Mouse (Mus musculus) kidney, postnatal 0 days (tissue): Measurements from ENCODE around the gene Arf4. TPM values are rescaled to one million over a fixed set of nuclear protein-coding genes. Genes with fewer than 3 reads are reported as not detected.

Source experiments
- ATAC-seq: fragments of 200-750 bp; cut with Nextera tagmentation; replicated peaks from 2 replicates; pipeline ENCODE4 v1.8.0; 2017; ENCODE audit warnings: low read depth, moderate number of reproducible peaks, moderate TSS enrichment, moderate library complexity; ENCODE audit not compliant: low FRiP score
- DNase-seq: peaks from one replicate; pipeline ENCODE4 v3.0.0-alpha.2; 2016; ENCODE audit warnings: low spot score
- H3K27ac ChIP-seq: fragments of 300-500 bp; sonication (generic); 2 replicates; pipeline ENCODE4 v1.5.1; 2014; ENCODE audit warnings: mild to moderate bottlenecking
- H3K27me3 ChIP-seq: fragments of 300-500 bp; sonication (generic); 2 replicates; pipeline ENCODE4 v1.6.1; 2014; ENCODE audit warnings: low read length, mixed read lengths; ENCODE audit not compliant: insufficient read depth
- H3K36me3 ChIP-seq: fragments of 300-500 bp; sonication (generic); 2 replicates; pipeline ENCODE4 v1.6.1; 2014; ENCODE audit warnings: low read length, mixed read lengths; ENCODE audit not compliant: insufficient read depth
- H3K4me1 ChIP-seq: fragments of 300-500 bp; sonication (generic); replicated peaks from 2 replicates; pipeline ENCODE4 v1.6.1; 2014; ENCODE audit warnings: antibody characterized with exemption, low read length, mixed read lengths; ENCODE audit not compliant: insufficient read depth
- H3K4me2 ChIP-seq: fragments of 300-500 bp; sonication (generic); 2 replicates; pipeline ENCODE4 v1.6.1; 2014; ENCODE audit warnings: mild to moderate bottlenecking, low read length, moderate library complexity, mixed read lengths
- H3K4me3 ChIP-seq: fragments of 300-500 bp; sonication (generic); replicated peaks from 2 replicates; pipeline ENCODE4 v1.5.1; 2014; ENCODE audit warnings: low read depth, low read length
- H3K9ac ChIP-seq: fragments of 300-500 bp; sonication (generic); 2 replicates; pipeline ENCODE4 v1.6.1; 2014; ENCODE audit warnings: low read depth, low read length
- H3K9me3 ChIP-seq: fragments of 300-500 bp; sonication (generic); replicated peaks from 2 replicates; pipeline ENCODE4 v1.6.1; 2016; ENCODE audit warnings: low read length, inconsistent platforms, mixed read lengths
- CTCF ChIP-seq: IDR thresholded peaks from 2 replicates; pipeline ENCODE4 v1.5.1; 2016; ENCODE audit warnings: antibody characterized with exemption, low read depth, mild to moderate bottlenecking, moderate library complexity
- WGBS: fragments of 180-500 bp; shearing (Covaris S2); extraction: QIAGEN DNeasy Blood & Tissue Kit; methylation state at CpG from one replicate; pipeline ENCODE4 v1.1.7; 2014; 5-methylcytosine and 5-hydroxymethylcytosine counted together
- polyA plus RNA-seq: library from polyadenylated mRNA; unstranded; fragments of >200 nt; fragmentation: Nextera tagmentation; extraction: Ambion mirVana; gene quantifications from 2 replicates; pipeline ENCODE4 v1.2.1, GENCODE M21; 2015

The Arf4 gene
- polyA plus RNA-seq, 1 experiment from 2014 or later: 519 TPM

GRCm38 (mm10) chr14:26639251-26639650 lies 1.4 kb downstream of the Arf4 start:
- no peaks in the 10 kb centered on the region for H3K27me3 ChIP-seq
- TF ChIP-seq CTCF: no peak
- no peaks in the 10 kb centered on the region for H3K36me3 ChIP-seq
- H3K9me3 ChIP-seq: no peaks in the 10 kb centered on the region
- WGBS: 2% methylated on average over 11 of the region's 11 CpGs
- H3K4me2 ChIP-seq: peak overlapping the region; percentile 75
- H3K9ac ChIP-seq: peak overlapping the region; percentile 97
- peak overlapping the region; percentile 97; the same call in 1 of the 2 replicates for H3K27ac ChIP-seq
- DNase-seq: peak; percentile 51
- H3K4me3 ChIP-seq: peak overlapping the region; percentile 99
- peaks cover 5% of the 10 kb centered on the region; the same call in 1 of the 2 replicates for H3K4me1 ChIP-seq
- no peak for ATAC-seq

- peak overlapping the region; percentile 97; the same call in 1 of the 2 replicates for H3K9ac ChIP-seq
- no peaks in the 10 kb centered on the region for H3K36me3 ChIP-seq
- H3K9me3 ChIP-seq: no peaks in the 10 kb centered on the region
- H3K27me3 ChIP-seq: no peaks in the 10 kb centered on the region
- peak overlapping the region; percentile 99 for H3K4me3 ChIP-seq
- WGBS: 38% methylated on average over 2 of the region's 2 CpGs
- no peak overlapping the region for H3K27ac ChIP-seq
- H3K4me1 ChIP-seq: peaks cover 5% of the 10 kb centered on the region; the same call in 1 of the 2 replicates
- DNase-seq (peak; percentile 64), ATAC-seq (no peak)
- H3K4me2 ChIP-seq: peak overlapping the region; percentile 75
- peak; percentile 56 for TF ChIP-seq CTCF
Measured at GRCm38 (mm10) chr14:26639961-26640360, 2.1 kb downstream of the Arf4 start.

- H3K9me3 ChIP-seq: no peaks in the 10 kb centered on the region
- no peak overlapping the region for H3K27ac ChIP-seq
- H3K4me2 ChIP-seq: no peak overlapping the region
- no peaks in the 10 kb centered on the region for H3K27me3 ChIP-seq
- DNase-seq (no peak), ATAC-seq (no peak)
- H3K4me3 ChIP-seq: no peak overlapping the region
- 71% methylated on average over 3 of the region's 3 CpGs for WGBS
- H3K9ac ChIP-seq: no peak overlapping the region
- H3K4me1 ChIP-seq: no peaks in the 10 kb centered on the region
- TF ChIP-seq CTCF: no peak
- peaks cover 4% of the 10 kb centered on the region; the same call in 1 of the 2 replicates for H3K36me3 ChIP-seq
Measured at GRCm38 (mm10) chr14:26643006-26643624, 5.2 kb downstream of the Arf4 start.

- Histone ChIP-seq H3K27ac (no peak overlapping the region), H3K4me3 (no peak overlapping the region), H3K27me3 (no peaks in the 10 kb centered on the region), H3K9me3 (no peaks in the 10 kb centered on the region), H3K4me1 (no peaks in the 10 kb centered on the region), H3K9ac (no peak overlapping the region), H3K36me3 (peaks cover 8% of the 10 kb centered on the region), H3K4me2 (no peak overlapping the region)
- no peak for TF ChIP-seq CTCF
- WGBS: 71% methylated on average over 5 of the region's 5 CpGs
- DNase-seq (no peak), ATAC-seq (no peak)
Measured at GRCm38 (mm10) chr14:26645989-26646650, 8.2 kb downstream of the Arf4 start.

GRCm38 (mm10) chr14:26647811-26648210 lies 9.9 kb downstream of the Arf4 start:
- Histone ChIP-seq H3K27ac (no peak overlapping the region), H3K9ac (no peak overlapping the region), H3K4me1 (no peaks in the 10 kb centered on the region), H3K9me3 (no peaks in the 10 kb centered on the region), H3K4me3 (no peak overlapping the region), H3K4me2 (no peak overlapping the region), H3K27me3 (no peaks in the 10 kb centered on the region), H3K36me3 (peaks cover 15% of the 10 kb centered on the region)
- TF ChIP-seq CTCF: no peak
- ATAC-seq (no peak), DNase-seq (no peak)
- WGBS: 75% methylated on average over 2 of the region's 2 CpGs

GRCm38 (mm10) chr14:26651901-26652300 lies 14.0 kb downstream of the Arf4 start:
- Histone ChIP-seq H3K4me3 (no peak overlapping the region), H3K27me3 (no peaks in the 10 kb centered on the region), H3K4me1 (no peaks in the 10 kb centered on the region), H3K27ac (no peak overlapping the region), H3K4me2 (no peak overlapping the region), H3K9me3 (no peaks in the 10 kb centered on the region), H3K9ac (no peak overlapping the region), H3K36me3 (peaks cover 45% of the 10 kb centered on the region)
- TF ChIP-seq CTCF: peak; percentile 61
- ATAC-seq: no peak
- peak; percentile 33 for DNase-seq
